Mouse (Mus musculus): ENCODE data around the gene Mmp24.

Mmp24 gene

GRCm38 (mm10) chr2:155860102-155860501 is 85.0 kb downstream of the Mmp24 start:
- DNase-seq (ENCODE audit: low read depth, low spot score), result no peak

GRCm38 (mm10) chr2:155861581-155861980 is 86.4 kb downstream of the Mmp24 start:
- no peak for DNase-seq (ENCODE audit: low read depth, low spot score)

GRCm38 (mm10) chr2:155862573-155863300 is 87.6 kb downstream of the Mmp24 start:
- DNase-seq (ENCODE audit: low read depth, low spot score), result no peak

- DNase-seq (ENCODE audit: low read depth, low spot score), result no peak
Observed at GRCm38 (mm10) chr2:155863301-155863867, 88.2 kb downstream of the Mmp24 start.

Measured in retina, postnatal 7 days (tissue).